Mouse (Mus musculus) liver, postnatal 0 days (tissue): ENCODE data around the gene Commd3. TPM values are rescaled to one million over a fixed set of nuclear protein-coding genes. Genes with fewer than 3 reads are reported as not detected.

Experiments used
- ATAC-seq: fragments of 200-750 bp; cut with Nextera tagmentation; 2 replicates; pipeline ENCODE4 v1.8.0; 2017; ENCODE audit warnings: mild to moderate bottlenecking, moderate library complexity
- DNase-seq: peaks from one replicate; pipeline ENCODE4 v3.0.0-alpha.2; 2016
- H3K27ac ChIP-seq: fragments of 300-500 bp; sonication (generic); 2 replicates; pipeline ENCODE4 v1.5.1; 2014; ENCODE audit warnings: antibody characterized with exemption, moderate library complexity, mild to moderate bottlenecking, low read depth
- H3K27me3 ChIP-seq: fragments of 300-500 bp; sonication (generic); 2 replicates; pipeline ENCODE4 v1.6.1; 2014; ENCODE audit warnings: low read length, control low read depth, mixed read lengths; ENCODE audit not compliant: insufficient read depth
- H3K36me3 ChIP-seq: fragments of 300-500 bp; sonication (generic); replicated peaks from 2 replicates; pipeline ENCODE4 v1.6.1; 2014; ENCODE audit warnings: mild to moderate bottlenecking, control low read depth, low read length, moderate library complexity, mixed read lengths; ENCODE audit not compliant: insufficient read depth
- H3K4me1 ChIP-seq: fragments of 300-500 bp; sonication (generic); 2 replicates; pipeline ENCODE4 v1.6.1; 2014; ENCODE audit warnings: antibody characterized with exemption, mild to moderate bottlenecking, control low read depth; ENCODE audit not compliant: insufficient read depth
- H3K4me2 ChIP-seq: fragments of 300-500 bp; sonication (generic); 2 replicates; pipeline ENCODE4 v1.6.1; 2014; ENCODE audit warnings: low read depth, mild to moderate bottlenecking, low read length, moderate library complexity, mixed read lengths
- H3K4me3 ChIP-seq: fragments of 300-500 bp; sonication (generic); 2 replicates; pipeline ENCODE4 v1.5.1; 2014; ENCODE audit warnings: low read depth, low read length
- H3K9ac ChIP-seq: fragments of 300-500 bp; sonication (generic); replicated peaks from 2 replicates; pipeline ENCODE4 v1.6.1; 2014; ENCODE audit warnings: mild to moderate bottlenecking, moderate library complexity
- H3K9me3 ChIP-seq: fragments of 300-500 bp; sonication (generic); 2 replicates; pipeline ENCODE4 v1.6.1; 2016; ENCODE audit warnings: mild to moderate bottlenecking, control low read depth, low read length, mixed read lengths
- CTCF ChIP-seq: sonication (generic); IDR thresholded peaks from 2 replicates; pipeline ENCODE4 v1.5.1; 2016; ENCODE audit warnings: antibody characterized with exemption, low read depth
- EP300 ChIP-seq: IDR thresholded peaks from 2 replicates; pipeline ENCODE4 v1.6.1; 2016; ENCODE audit warnings: antibody characterized with exemption, low read depth, mild to moderate bottlenecking
- WGBS: fragments of 180-500 bp; shearing (Covaris S2); extraction: QIAGEN DNeasy Blood & Tissue Kit; methylation state at CpG from one replicate; pipeline ENCODE4 v1.1.7; 2014; ENCODE audit not compliant: insufficient replicate concordance; 5-methylcytosine and 5-hydroxymethylcytosine counted together
- polyA plus RNA-seq: library from polyadenylated mRNA; unstranded; fragments of >200 nt; fragmentation: Nextera tagmentation; extraction: Ambion mirVana; gene quantifications from 2 replicates; pipeline ENCODE4 v1.2.1, GENCODE M21; 2015

Gene Commd3
- polyA plus RNA-seq, 1 experiment from 2014 or later, result 115 TPM

GRCm38 (mm10) chr2:18664003-18664402, 8.2 kb upstream of the Commd3 start:
- no peak for ATAC-seq
- Histone ChIP-seq H3K36me3 (no peaks in the 10 kb centered on the region), H3K4me3 (no peak overlapping the region), H3K9me3 (no peaks in the 10 kb centered on the region), H3K4me2 (no peak overlapping the region), H3K9ac (no peak overlapping the region), H3K27me3 (no peaks in the 10 kb centered on the region), H3K27ac (no peak overlapping the region), H3K4me1 (no peaks in the 10 kb centered on the region)
- no peak for DNase-seq
- no peak for TF ChIP-seq EP300
- no peak for TF ChIP-seq CTCF
- WGBS, result 66% methylated on average over 3 of the region's 3 CpGs

- Histone ChIP-seq H3K4me2 (no peak overlapping the region), H3K27me3 (0 out of 2 replicates have a peak, but pooled peaks cover 5% of the 10 kb centered on the region), H3K9ac (no peak overlapping the region), H3K36me3 (peaks cover 4% of the 10 kb centered on the region; the same call in 1 of the 2 replicates), H3K9me3 (no peaks in the 10 kb centered on the region), H3K4me1 (no peaks in the 10 kb centered on the region), H3K27ac (no peak overlapping the region), H3K4me3 (no peak overlapping the region)
- ATAC-seq, result no peak
- DNase-seq, result no peak
- WGBS, result 73% methylated on average over 6 of the region's 6 CpGs
- TF ChIP-seq EP300 (no peak), CTCF (no peak)
Measured at GRCm38 (mm10) chr2:18671041-18671440, 1.1 kb upstream of the Commd3 start.

GRCm38 (mm10) chr2:18672766-18673164, 581 bp downstream of the Commd3 start:
- peak overlapping the region; percentile 92 for H3K27ac ChIP-seq
- H3K27me3 ChIP-seq, result peaks cover 6% of the 10 kb centered on the region
- peak overlapping the region; percentile 75 for H3K4me3 ChIP-seq
- no peaks in the 10 kb centered on the region; the same call in 1 of the 2 replicates for H3K4me1 ChIP-seq
- under 1% methylated on average over 11 of the region's 11 CpGs for WGBS
- H3K9me3 ChIP-seq, result no peaks in the 10 kb centered on the region
- ATAC-seq, result no peak
- peak overlapping the region; percentile 90 for H3K9ac ChIP-seq
- TF ChIP-seq EP300, result no peak
- no peak for TF ChIP-seq CTCF
- peaks cover 4% of the 10 kb centered on the region; the same call in 1 of the 2 replicates for H3K36me3 ChIP-seq
- DNase-seq, result no peak
- peak overlapping the region; percentile 87 for H3K4me2 ChIP-seq

GRCm38 (mm10) chr2:18673766-18674165, 1.6 kb downstream of the Commd3 start:
- peaks cover 3% of the 10 kb centered on the region; the same call in 1 of the 2 replicates for H3K4me1 ChIP-seq
- H3K9me3 ChIP-seq, result no peaks in the 10 kb centered on the region
- 74% methylated on average over 4 of the region's 4 CpGs for WGBS
- H3K4me3 ChIP-seq, result no peak overlapping the region
- peaks cover 4% of the 10 kb centered on the region; the same call in 1 of the 2 replicates for H3K36me3 ChIP-seq
- ATAC-seq (no peak), DNase-seq (no peak)
- no peak for TF ChIP-seq EP300
- no peak for TF ChIP-seq CTCF
- peaks cover 15% of the 10 kb centered on the region for H3K27me3 ChIP-seq
- no peak overlapping the region for H3K27ac ChIP-seq
- H3K4me2 ChIP-seq, result peak overlapping the region; percentile 87; the same call in 1 of the 2 replicates
- no peak overlapping the region for H3K9ac ChIP-seq

DNA sequence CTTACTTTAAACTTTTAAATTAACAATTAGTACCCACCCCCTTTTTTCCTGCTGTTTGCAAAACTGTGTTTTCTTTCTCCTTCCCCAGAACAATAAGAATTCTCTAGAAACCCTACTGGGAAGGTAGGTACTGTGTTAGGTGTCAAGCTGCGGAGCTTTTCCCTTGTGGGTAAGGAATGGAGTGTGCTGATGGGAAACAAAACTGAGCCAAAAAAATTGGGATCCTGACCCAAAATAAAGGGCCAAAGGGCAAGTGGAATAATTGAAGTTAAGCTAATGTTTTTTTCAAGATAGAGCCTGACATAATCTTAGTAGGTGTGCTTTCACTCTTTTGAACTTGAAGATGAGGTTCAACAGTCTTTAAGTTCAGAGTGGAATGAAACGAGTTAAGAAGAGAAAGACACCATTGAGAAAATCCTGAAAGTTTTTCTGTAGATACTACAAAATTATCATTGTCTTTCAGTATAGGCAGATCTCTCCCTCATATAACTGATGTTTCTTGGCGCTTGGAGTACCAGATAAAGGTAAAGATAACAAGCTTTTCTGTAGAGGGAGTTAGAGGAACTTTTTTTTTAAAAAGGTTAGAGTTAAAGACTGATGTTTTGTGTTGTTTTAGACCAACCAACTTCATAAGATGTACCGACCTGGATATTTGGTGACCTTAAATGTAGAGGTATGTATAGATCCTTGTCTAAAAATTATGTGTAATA, 2.2 kb downstream of the Commd3 start:
- Histone ChIP-seq H3K9me3 (no peaks in the 10 kb centered on the region), H3K27me3 (peaks cover 20% of the 10 kb centered on the region), H3K4me3 (no peak overlapping the region), H3K27ac (no peak overlapping the region), H3K4me1 (peaks cover 3% of the 10 kb centered on the region; the same call in 1 of the 2 replicates), H3K4me2 (no peak overlapping the region), H3K36me3 (peaks cover 4% of the 10 kb centered on the region; the same call in 1 of the 2 replicates), H3K9ac (no peak overlapping the region)
- TF ChIP-seq EP300 (no peak), CTCF (no peak)
- ATAC-seq, result no peak
- WGBS, result 68% methylated on average over 4 of the region's 4 CpGs
- DNase-seq, result no peak

DNA sequence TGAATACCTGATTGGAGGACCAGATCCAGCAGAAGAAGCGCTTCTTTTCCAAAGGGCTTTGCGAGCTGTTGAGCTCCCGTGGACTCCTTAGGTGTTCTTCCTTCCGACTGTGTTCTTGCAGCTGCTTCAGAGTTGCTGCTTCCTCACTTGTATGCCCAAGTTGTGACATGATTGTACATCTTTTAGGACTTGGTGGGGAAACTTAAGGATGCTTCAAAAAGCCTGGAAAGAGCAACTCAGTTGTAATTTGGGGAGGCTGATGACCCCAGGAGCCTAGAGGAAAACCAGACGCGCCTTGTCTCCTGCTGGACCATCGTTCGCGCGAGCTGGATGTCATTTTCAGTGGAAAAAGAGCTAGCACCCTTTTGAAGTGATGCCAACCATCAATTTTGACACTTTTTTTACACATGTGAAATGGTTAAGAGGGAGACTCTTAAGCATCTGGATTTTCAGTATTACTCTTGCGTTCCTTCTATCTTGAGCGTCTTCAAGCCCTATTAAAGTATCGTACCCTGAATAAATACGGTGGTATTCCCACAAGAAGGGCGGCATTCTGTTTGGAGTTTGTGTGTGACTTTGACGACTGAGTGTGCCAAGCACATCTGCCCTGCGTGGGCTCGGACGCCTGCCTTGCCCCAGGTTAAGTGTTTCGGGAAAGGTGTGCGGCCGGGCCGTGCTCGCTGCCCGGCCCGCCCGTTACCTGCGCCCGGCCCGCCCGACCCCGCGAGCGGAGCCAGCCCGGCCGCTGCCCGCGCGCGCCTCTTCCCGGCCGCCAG, 3.7 kb downstream of the Commd3 start:
- Histone ChIP-seq H3K4me3 (peak overlapping the region; percentile 80), H3K36me3 (peaks cover 4% of the 10 kb centered on the region; the same call in 1 of the 2 replicates), H3K27me3 (peaks cover 34% of the 10 kb centered on the region), H3K4me2 (peak overlapping the region; percentile 92), H3K9ac (peak overlapping the region; percentile 82), H3K9me3 (no peaks in the 10 kb centered on the region), H3K27ac (peak overlapping the region; percentile 92), H3K4me1 (peaks cover 10% of the 10 kb centered on the region)
- no peak for TF ChIP-seq CTCF
- TF ChIP-seq EP300, result no peak
- ATAC-seq (no peak), DNase-seq (no peak)
- WGBS, result 30% methylated on average over 27 of the region's 42 CpGs
